8 mouse cellular contexts compared by ENCODE assay signal in the genomic region with DNA sequence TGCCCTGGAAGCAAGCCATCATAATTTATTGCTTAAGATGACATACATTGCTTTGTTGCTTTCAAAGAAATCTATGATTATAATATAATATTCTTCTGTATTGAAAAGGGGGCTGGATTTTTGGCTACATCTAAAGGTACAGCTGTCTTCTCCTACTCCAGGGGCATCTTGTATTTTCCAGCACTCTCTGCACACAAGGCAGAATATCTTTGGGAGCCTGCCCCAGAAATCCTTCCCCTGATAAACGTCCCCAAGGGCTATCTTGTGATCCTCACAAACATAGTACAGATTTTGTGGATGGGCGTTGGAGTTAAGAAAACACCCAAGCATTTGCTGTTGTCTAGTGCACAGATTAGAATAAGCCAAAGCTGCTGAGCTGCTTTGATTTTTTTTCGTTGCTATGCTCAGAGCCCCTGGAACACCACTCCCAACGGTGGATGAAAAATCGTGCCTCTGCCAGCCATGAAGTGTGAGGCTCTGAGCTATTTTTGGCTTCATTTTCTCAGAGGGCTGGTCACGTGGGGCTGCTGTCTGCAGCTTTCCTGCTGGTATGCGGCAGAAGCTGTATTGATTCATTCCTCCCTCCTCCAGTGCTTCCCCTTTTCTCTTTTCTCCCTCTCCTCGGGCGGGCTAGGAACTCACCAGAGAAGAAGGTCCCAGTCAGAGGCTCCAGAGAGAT.
DNase-seq lines count a peak whose midpoint lies in the region; ATAC-seq lines count a peak whose summit lies in the region.

No protein-coding gene starts in this region.

- no peaks in the 10 kb centered on the region for H3K9me3 ChIP-seq in embryonic facial prominence, embryonic 11.5 days (replicated peaks; ENCODE audit: control insufficient read depth, low read length)
- no peaks in the 10 kb centered on the region for H3K9me3 ChIP-seq in intestine, embryonic 15.5 days

- no peak overlapping the region for H3K4me3 ChIP-seq in embryonic facial prominence, embryonic 11.5 days (ENCODE audit: low read depth, low read length)
- H3K4me3 ChIP-seq in intestine, embryonic 15.5 days (replicated peaks), result no peak overlapping the region

- ATAC-seq in embryonic facial prominence, embryonic 11.5 days (replicated peaks; ENCODE audit: insufficient number of reproducible peaks, low FRiP score, low TSS enrichment, low read depth), result peak; percentile 92
- ATAC-seq in granulocyte monocyte progenitor cell, adult 5-6 weeks (replicated peaks; ENCODE audit: poor library complexity, severe bottlenecking), result peak; percentile 99
- peak; percentile 91 for ATAC-seq in intestine, embryonic 15.5 days

- H3K4me1 ChIP-seq in embryonic facial prominence, embryonic 11.5 days (ENCODE audit: control insufficient read depth, insufficient read depth, low read length), result no peaks in the 10 kb centered on the region
- H3K4me1 ChIP-seq in intestine, embryonic 15.5 days (replicated peaks), result peaks cover 14% of the 10 kb centered on the region; the same call in 1 of the 2 replicates

- DNase-seq in adrenal gland, postnatal 36 days, result peak; percentile 70 to 81
- DNase-seq in embryonic facial prominence, embryonic 11.5 days (ENCODE audit: low spot score), result peak; percentile 84
- peak; percentile 62 to 95 for DNase-seq in left cerebral cortex, adult 8-10 months (ENCODE audit: low spot score in 2 of 2)
- peak; percentile 68 for DNase-seq in lung, postnatal 25 days (ENCODE audit: low spot score)
- DNase-seq in retina, adult 2 months (ENCODE audit: low read depth, low spot score), result peak; percentile 44
- DNase-seq in spleen, adult 18-20 months, result no peak

- H3K27me3 ChIP-seq in embryonic facial prominence, embryonic 11.5 days (ENCODE audit: control insufficient read depth, insufficient read depth, low read length), result no peaks in the 10 kb centered on the region
- no peaks in the 10 kb centered on the region for H3K27me3 ChIP-seq in intestine, embryonic 15.5 days (replicated peaks)

- no peak overlapping the region; the same call in 1 of the 2 replicates for H3K27ac ChIP-seq in embryonic facial prominence, embryonic 11.5 days (replicated peaks; ENCODE audit: low read depth, low read length)
- H3K27ac ChIP-seq in intestine, embryonic 15.5 days, result peak overlapping the region; percentile 64

- peak overlapping the region; percentile 3; the same call in 1 of the 2 replicates for H3K4me2 ChIP-seq in embryonic facial prominence, embryonic 11.5 days (ENCODE audit: low read depth, low read length)
- H3K4me2 ChIP-seq in intestine, embryonic 15.5 days (replicated peaks), result peak overlapping the region; percentile 39

- 2% methylated on average over 9 of the region's 9 CpGs for WGBS in embryonic facial prominence, embryonic 11.5 days
- WGBS in intestine, embryonic 15.5 days, result 1% methylated on average over 9 of the region's 9 CpGs

- H3K36me3 ChIP-seq in embryonic facial prominence, embryonic 11.5 days (replicated peaks; ENCODE audit: control insufficient read depth, insufficient read depth, low read depth, low read length), result no peaks in the 10 kb centered on the region
- no peaks in the 10 kb centered on the region for H3K36me3 ChIP-seq in intestine, embryonic 15.5 days

- H3K9ac ChIP-seq in embryonic facial prominence, embryonic 11.5 days (replicated peaks; ENCODE audit: low read length), result no peak overlapping the region
- no peak overlapping the region for H3K9ac ChIP-seq in intestine, embryonic 15.5 days

Comparison
In these comparisons a context has a peak if more than half of its experiments do, and no peak if none do; other contexts are left out.
1. DNase-seq: peak in adrenal gland, postnatal 36 days (2 of 2), embryonic facial prominence, embryonic 11.5 days (single experiment), left cerebral cortex, adult 8-10 months (2 of 2), lung, postnatal 25 days (single experiment) and retina, adult 2 months (single experiment); none in spleen, adult 18-20 months (0 of 2).
2. Peak in every context shown above with its lines, with median percentiles within 50 percentile points of each other: ATAC-seq.